ENCODE assay signal across 17 mouse cellular contexts in genomic region chr4:98546456-98547176, GRCm38 (mm10).
DNase-seq lines count a peak whose midpoint lies in the region; ATAC-seq and TF ChIP-seq lines count a peak whose summit lies in the region.
"Had no signal": no experiment of that assay in that cellular context is flagged by ENCODE, and none has a peak within 500 bp of the region (broad histone marks: within the 10 kb centered on the region; RNA-seq: fewer than 3 reads in every experiment).

No protein-coding gene starts in this region.

- peak overlapping the region; percentile 2; the same call in 1 of the 2 replicates for H3K4me2 ChIP-seq in midbrain, embryonic 13.5 days (replicated peaks)
- H3K4me2 ChIP-seq: heart, embryonic 13.5 days; lung, embryonic 15.5 days had no signal

- no peaks in the 10 kb centered on the region for H3K36me3 ChIP-seq in hindbrain, embryonic 10.5 days
- H3K36me3 ChIP-seq in midbrain, embryonic 13.5 days, result no peaks in the 10 kb centered on the region
- H3K36me3 ChIP-seq: heart, embryonic 13.5 days; lung, embryonic 15.5 days had no signal

- peak; percentile 66 for ATAC-seq in midbrain, embryonic 13.5 days
- ATAC-seq: inflammation-experienced regulatory T-cells, adult 6 months had no signal

- peak overlapping the region; percentile 43; the same call in 1 of the 2 replicates for H3K27ac ChIP-seq in hindbrain, embryonic 10.5 days
- 0 out of 2 replicates have a peak overlapping the region, but pooled peaks have one; percentile 15 for H3K27ac ChIP-seq in midbrain, embryonic 13.5 days
- H3K27ac ChIP-seq: heart, embryonic 13.5 days; lung, embryonic 15.5 days had no signal

- WGBS in hindbrain, embryonic 10.5 days, result 55% methylated on average over 12 of the region's 12 CpGs
- 38% methylated on average over 12 of the region's 12 CpGs for WGBS in midbrain, embryonic 13.5 days

- no peaks in the 10 kb centered on the region for H3K9me3 ChIP-seq in hindbrain, embryonic 10.5 days
- H3K9me3 ChIP-seq in midbrain, embryonic 13.5 days, result no peaks in the 10 kb centered on the region
- H3K9me3 ChIP-seq: heart, embryonic 13.5 days; lung, embryonic 15.5 days had no signal

- no peak for TF ChIP-seq CTCF in brain, embryonic 14.5 days (IDR thresholded peaks at IDR 0.05; ENCODE audit: borderline replicate concordance, extremely low read depth, insufficient read depth, insufficient read length)

- H3K27me3 ChIP-seq in hindbrain, embryonic 10.5 days (ENCODE audit: insufficient read depth, poor library complexity, severe bottlenecking), result no peaks in the 10 kb centered on the region
- H3K27me3 ChIP-seq in midbrain, embryonic 13.5 days, result no peaks in the 10 kb centered on the region
- H3K27me3 ChIP-seq: heart, embryonic 13.5 days; lung, embryonic 15.5 days had no signal

- intact Hi-C loops in heart, postnatal 10 days (cut with DNase I), result loop anchor here (5.0 kb wide), 1 partner anchor 81 kb away; no protein-coding TSS in a partner anchor
- intact Hi-C loops in left cerebral cortex, postnatal 14 days (cut with DNase I), result loop anchor here (2.0 to 10.0 kb wide), 2 partner anchors 78 to 156 kb away; no protein-coding TSS in a partner anchor

- peak; percentile 52 for DNase-seq in brain, embryonic 14.5 days (ENCODE audit: low read depth)
- peak; percentile 77 for DNase-seq in cerebellum, adult 9-10 months
- DNase-seq in hindbrain, embryonic 10.5 days (ENCODE audit: low spot score), result peak; percentile 3
- DNase-seq in layer of hippocampus, postnatal 25 days (ENCODE audit: extremely low spot score in 1 of 2, low spot score in 1 of 2), result no peak
- no peak for DNase-seq in lung, adult 18-20 months
- DNase-seq in heart, postnatal 10 days, result no peak
- DNase-seq in left cerebral cortex, postnatal 14 days (ENCODE audit: low spot score in 2 of 2), result no peak
- DNase-seq: gastrocnemius, postnatal 10 days; kidney, postnatal 10 days; layer of hippocampus, postnatal 36 days; liver; right cerebral cortex, postnatal 4 days; thymus, postnatal 4 days had no signal

- no peak for TF ChIP-seq POLR2A in brain, embryonic 14.5 days (IDR thresholded peaks at IDR 0.05; ENCODE audit: borderline replicate concordance, extremely low read depth, insufficient read depth, insufficient read length, poor library complexity, severe bottlenecking)

- H3K9ac ChIP-seq in midbrain, embryonic 13.5 days (replicated peaks), result peak overlapping the region; percentile 4
- H3K9ac ChIP-seq: heart, embryonic 13.5 days; lung, embryonic 15.5 days had no signal

- H3K4me3 ChIP-seq in hindbrain, embryonic 10.5 days, result no peak overlapping the region
- H3K4me3 ChIP-seq in midbrain, embryonic 13.5 days (replicated peaks), result no peak overlapping the region
- H3K4me3 ChIP-seq: heart, embryonic 13.5 days; lung, embryonic 15.5 days had no signal

- peaks cover 13% of the 10 kb centered on the region for H3K4me1 ChIP-seq in hindbrain, embryonic 10.5 days (replicated peaks)
- peaks cover 21% of the 10 kb centered on the region for H3K4me1 ChIP-seq in midbrain, embryonic 13.5 days (replicated peaks)
- H3K4me1 ChIP-seq: lung, embryonic 15.5 days had no signal

Comparison
In these comparisons a context has a peak if more than half of its experiments do, and no peak if none do; other contexts are left out.
1. DNase-seq: peak in brain, embryonic 14.5 days (single experiment), cerebellum, adult 9-10 months (single experiment) and hindbrain, embryonic 10.5 days (single experiment); none in layer of hippocampus, postnatal 25 days (0 of 2), lung, adult 18-20 months (0 of 2), heart, postnatal 10 days (0 of 2) and left cerebral cortex, postnatal 14 days (0 of 2).